Mouse (Mus musculus) urinary bladder, adult 18-20 months (tissue): ENCODE measurements around the gene Ccdc3.

Source experiments
- DNase-seq, 2 experiments: peaks; one replicate each; pipeline ENCODE4 v3.0.0; 2022; ENCODE audit warnings: low spot score in 2 of 2, mixed read lengths in 2 of 2

The Ccdc3 gene

GRCm38 (mm10) chr2:5161002-5161745 lies 23.6 kb downstream of the Ccdc3 start:
- DNase-seq, result no peak

GRCm38 (mm10) chr2:5161908-5162674 lies 24.5 kb downstream of the Ccdc3 start:
- no peak for DNase-seq

GRCm38 (mm10) chr2:5162756-5163155 lies 25.2 kb downstream of the Ccdc3 start:
- DNase-seq, result no peak

DNA sequence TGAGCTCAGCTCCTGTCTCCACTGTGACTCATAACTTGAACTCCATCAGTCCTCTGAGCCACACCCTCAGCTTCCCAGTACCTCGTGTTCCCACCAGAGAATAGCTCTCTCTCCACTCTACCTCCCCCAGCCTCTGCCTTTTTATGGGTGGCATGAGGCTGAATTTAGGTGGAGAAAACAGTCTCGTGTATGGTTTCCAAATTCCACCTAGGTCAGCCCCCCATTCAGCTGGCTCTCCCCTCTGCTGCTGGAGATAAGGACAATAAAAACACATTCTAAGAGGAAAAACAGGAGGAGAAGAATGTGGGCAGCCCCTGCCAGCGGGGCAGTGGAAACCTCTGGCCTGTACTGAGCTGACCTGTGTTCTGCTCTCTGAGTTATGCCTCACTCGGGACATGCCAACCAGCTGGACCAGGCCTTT lies 28.4 kb downstream of the Ccdc3 start:
- DNase-seq, result peak in 1 of 2 experiments; percentile 33

DNA sequence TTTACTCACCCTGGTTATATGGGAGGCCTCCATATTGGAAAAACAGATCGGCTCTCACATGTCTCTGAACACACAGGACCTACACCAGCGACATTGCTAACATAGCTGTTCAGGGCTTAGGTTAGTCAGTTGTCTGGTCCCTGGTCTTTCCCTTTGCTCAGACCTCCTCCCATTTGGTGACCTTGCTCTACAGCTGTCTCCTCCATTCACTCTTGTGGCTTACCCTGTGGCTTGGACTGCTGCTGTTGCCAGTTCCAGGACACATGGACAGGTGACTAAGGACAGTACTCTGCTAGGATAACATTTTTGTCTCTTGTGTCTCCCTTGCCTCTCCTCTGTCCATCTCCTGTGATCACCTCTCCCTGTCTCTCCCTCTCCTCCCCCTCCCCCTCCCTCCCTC lies 29.2 kb downstream of the Ccdc3 start:
- no peak for DNase-seq

DNA sequence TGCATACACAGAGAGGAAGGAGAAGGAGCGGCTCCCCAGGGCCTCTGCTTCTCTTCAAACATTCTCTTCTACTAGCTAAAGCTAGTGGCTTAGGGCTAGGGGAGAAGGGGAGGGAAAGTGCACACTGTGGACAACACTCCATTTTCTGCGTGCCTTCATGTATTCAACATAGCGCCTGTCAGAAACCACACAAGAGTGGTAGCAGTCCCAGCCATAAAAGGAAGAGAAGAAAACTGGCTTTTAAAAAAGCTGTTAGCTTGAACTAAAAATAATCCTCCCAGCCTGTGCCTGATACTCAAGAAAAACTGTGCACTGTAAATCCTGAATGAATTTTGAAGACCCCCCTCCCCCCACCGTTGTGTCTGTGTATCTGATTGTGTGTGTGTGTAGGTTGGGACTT lies 33.2 kb downstream of the Ccdc3 start:
- DNase-seq, result no peak

DNA sequence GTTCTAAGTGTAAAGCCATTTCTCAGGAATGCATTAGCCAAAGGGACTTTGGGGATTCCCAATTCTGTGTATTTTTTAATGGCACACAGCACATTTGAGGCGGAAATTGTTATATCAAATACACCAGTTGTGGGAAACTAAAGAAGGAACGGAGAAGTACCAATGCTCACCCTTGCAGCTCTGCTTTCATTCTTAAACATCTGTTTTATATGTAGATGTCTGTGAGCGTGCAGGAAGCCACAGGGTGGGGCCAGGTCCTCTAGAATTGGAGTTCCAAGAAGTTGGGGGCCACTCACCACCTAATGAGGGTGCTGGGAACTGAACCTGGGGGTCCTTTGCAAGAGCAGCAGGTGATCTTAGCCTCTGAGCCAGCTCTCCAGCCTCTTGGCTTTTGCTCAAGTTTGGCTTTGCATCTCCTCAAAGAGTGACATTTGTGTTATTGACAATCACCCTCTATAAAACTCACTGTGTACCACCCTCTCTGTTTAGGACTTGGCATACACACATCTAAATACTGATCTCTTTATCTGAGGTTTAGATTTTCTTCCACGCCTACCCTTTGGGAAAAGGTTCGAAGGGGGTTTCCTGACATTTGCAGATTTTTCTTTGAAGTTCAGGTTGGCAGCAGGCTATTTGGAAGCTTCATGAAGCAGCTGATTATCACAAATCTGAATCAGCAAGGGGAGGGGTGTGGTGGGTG lies 33.9 kb downstream of the Ccdc3 start:
- no peak for DNase-seq

- no peak for DNase-seq
These were observed 35.2 kb downstream of the Ccdc3 start for GRCm38 (mm10) chr2:5172773-5173172.

- no peak for DNase-seq
These were observed 37.1 kb downstream of the Ccdc3 start for GRCm38 (mm10) chr2:5174716-5175115.

DNA sequence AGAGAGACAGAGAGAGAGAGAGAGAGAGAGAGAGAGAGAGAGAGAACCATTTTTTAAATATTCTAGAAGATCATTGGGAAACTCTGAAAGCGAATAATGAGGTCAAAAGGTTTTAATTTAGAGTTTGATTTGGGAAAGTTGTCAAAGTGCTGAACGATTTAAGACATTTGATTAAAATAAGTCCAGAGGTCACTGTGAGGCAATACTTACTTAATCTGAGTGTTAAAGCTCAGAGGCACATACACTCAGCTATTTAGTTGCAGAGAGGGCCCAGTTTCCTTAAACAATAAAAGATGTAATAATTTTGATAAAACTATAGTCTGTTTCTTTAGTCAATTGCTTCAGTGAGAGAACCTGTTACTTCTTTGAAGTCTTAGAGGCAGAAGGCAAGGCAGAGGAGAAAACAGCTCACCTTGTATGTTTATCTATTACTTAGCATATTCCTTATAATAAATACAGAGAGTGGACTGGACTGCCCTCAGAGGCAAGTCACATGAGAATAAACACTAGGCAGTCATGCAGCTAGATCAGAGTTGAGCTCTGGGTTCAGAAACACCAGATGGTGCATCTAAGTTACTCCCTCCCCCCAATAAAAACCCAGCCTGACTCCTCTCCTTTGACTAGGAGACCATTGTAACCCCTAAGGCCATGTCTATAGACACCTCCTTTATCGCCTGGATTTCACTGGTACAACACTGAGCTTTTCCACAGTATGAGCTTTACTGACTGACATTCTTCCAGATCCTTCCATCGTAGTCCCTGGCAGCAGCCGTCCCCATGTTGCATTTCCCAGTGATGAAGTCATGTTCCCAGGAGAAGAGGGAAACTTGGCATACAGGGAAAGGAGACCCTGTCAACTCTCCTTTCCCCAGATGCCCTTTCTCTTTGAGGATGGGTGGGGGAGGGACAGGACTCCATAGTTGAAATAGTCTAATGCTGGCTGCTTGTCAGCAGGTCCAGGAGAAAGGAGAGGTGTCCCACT lies 44.2 kb downstream of the Ccdc3 start:
- DNase-seq, result no peak

- no peak for DNase-seq
These were observed 46.6 kb downstream of the Ccdc3 start for GRCm38 (mm10) chr2:5184166-5184565.

DNA sequence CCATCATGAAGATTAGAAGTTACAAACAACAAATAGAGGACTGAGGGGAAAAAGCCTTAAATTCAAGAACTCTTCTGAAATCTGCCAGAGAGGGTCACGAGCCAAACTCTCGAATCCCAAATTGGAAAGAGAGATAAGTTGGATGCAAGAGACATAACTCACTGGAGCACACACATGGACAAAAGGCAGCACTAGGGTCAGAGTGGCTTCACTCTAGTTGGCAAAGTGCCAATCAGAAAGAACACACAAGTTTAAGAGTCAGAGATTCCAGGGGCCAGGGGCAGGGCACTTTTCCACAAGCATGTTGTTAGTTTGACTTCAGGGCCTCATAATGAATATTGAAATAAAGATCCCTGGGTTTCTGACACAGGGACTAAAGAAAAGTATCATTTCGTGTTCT lies 48.1 kb downstream of the Ccdc3 start:
- no peak for DNase-seq

GRCm38 (mm10) chr2:5192156-5192555 lies 54.6 kb downstream of the Ccdc3 start:
- no peak for DNase-seq

- DNase-seq, result no peak
These were observed 55.5 kb downstream of the Ccdc3 start for GRCm38 (mm10) chr2:5193071-5193470.

GRCm38 (mm10) chr2:5194701-5195215 lies 57.2 kb downstream of the Ccdc3 start:
- DNase-seq, result peak in 1 of 2 experiments; percentile 37

GRCm38 (mm10) chr2:5197486-5197885 lies 59.9 kb downstream of the Ccdc3 start:
- no peak for DNase-seq

- DNase-seq, result no peak
These were observed 61.7 kb downstream of the Ccdc3 start for GRCm38 (mm10) chr2:5199289-5199688.

GRCm38 (mm10) chr2:5200817-5201364 lies 63.3 kb downstream of the Ccdc3 start:
- no peak for DNase-seq

DNA sequence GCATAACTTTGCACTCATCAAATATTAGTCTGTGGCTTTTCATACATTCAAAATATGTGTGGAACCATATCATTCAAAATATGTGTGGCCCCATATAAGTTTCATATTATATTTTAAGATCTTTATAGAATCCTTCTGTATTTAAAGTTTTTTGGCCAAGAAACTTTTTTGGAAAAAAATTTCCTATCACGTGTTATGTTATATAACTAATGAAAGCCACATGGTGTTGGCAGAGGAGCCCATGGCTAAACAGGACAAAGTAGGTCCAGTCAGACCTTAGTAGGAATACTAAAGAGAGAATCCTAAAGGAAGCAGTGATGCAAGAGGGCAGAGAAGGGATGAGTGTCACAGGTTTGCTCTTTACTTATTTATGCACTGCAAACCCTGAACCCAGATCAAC lies 65.6 kb downstream of the Ccdc3 start:
- DNase-seq, result no peak

DNA sequence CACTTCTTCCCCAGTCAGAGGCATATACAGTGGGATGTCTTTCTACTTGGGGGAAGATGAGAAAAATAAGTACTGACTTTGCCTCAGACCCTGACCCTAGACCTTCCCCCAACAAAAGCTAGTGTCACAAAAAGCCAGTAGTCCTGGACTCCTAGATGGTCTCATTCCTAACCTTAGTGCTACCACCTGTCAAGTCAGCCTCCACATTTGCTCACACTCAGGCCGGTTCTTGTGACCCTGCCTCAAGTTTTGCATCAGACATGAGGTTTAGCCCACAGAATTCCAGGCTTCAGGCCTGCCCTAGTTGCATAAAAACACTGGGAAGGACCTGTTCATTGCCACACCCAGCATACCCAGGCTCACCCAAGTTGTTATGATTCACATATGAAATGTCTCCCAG lies 67.4 kb downstream of the Ccdc3 start:
- DNase-seq, result no peak

DNA sequence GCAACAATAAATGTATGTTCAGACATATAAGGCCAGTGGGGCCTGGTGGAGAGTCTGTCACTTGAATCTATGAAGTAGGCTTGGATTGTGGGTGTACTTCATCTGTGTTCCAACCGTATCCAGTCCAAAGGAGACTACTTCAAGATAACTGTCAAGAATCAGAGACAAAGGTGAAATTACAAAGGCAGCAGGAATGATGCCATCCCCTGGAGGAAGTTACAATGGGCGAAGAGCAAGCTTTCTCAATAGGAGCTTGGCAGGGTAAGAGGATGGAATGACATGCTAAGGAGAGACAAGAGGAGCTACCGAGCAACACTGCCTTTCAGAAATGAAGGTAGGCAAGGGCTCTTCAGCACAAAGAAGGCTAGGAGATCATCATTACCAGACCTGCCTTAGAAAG lies 69.1 kb downstream of the Ccdc3 start:
- no peak for DNase-seq
